Mouse (Mus musculus): ENCODE measurements around the gene Ctnnd2. TPM values are rescaled to one million over a fixed set of nuclear protein-coding genes. Genes with fewer than 3 reads are reported as not detected.

Gene Ctnnd2
- polyA plus RNA-seq, 1 experiment from 2014 or later, result 0.27 TPM

- POLR2A ChIA-PET, result no interaction called here
- no peak for ATAC-seq
- TF ChIP-seq CTCF (IDR thresholded peaks at IDR 0.05), result no peak
- H3K27me3 ChIP-seq, result no peaks in the 10 kb centered on the region
- in situ Hi-C loops (cut with MboI; ENCODE audit: low pct_unique_long_range_greater_than_20kb), result no loop called here
- CTCF ChIA-PET, result no interaction called here
- no peak for DNase-seq (ENCODE audit: low read depth, low spot score)
Measured at GRCm38 (mm10) chr15:30333336-30334310, 161.2 kb downstream of the Ctnnd2 start.

GRCm38 (mm10) chr15:30338585-30339197 is 166.3 kb downstream of the Ctnnd2 start:
- POLR2A ChIA-PET, result no interaction called here

DNA sequence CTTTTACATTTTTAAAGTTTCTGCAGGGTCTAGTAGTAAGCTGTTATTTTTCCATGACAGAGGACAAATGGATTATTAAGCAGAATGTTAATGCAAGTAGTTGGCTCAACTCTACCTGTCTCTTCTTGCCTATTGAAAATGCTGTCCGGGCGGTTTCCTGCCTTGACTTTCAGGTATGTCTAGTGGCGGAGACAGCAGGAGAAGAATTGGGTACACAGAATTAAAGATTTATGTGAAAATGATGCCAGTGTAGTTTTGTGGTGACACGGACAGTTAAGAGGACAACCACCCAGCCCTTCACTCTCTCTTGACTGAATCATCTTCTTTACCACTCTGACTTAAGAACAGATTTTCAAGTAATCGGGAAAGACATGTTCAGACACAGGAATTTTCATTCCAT is 173.4 kb downstream of the Ctnnd2 start:
- CTCF ChIA-PET, result no interaction called here
- POLR2A ChIA-PET, result no interaction called here
- no peaks in the 10 kb centered on the region for H3K27me3 ChIP-seq
- in situ Hi-C loops (cut with MboI; ENCODE audit: low pct_unique_long_range_greater_than_20kb), result no loop called here
- DNase-seq (ENCODE audit: low read depth, low spot score), result no peak
- no peak for TF ChIP-seq CTCF (IDR thresholded peaks at IDR 0.05)
- ATAC-seq, result no peak

More at GRCm38 (mm10) chr15:30338585-30339197, 166.3 kb downstream of the Ctnnd2 start:
- DNase-seq (ENCODE audit: low read depth, low spot score) (no peak), ATAC-seq (no peak)
- H3K27me3 ChIP-seq, result no peaks in the 10 kb centered on the region
- TF ChIP-seq CTCF (IDR thresholded peaks at IDR 0.05), result no peak
- in situ Hi-C loops (cut with MboI; ENCODE audit: low pct_unique_long_range_greater_than_20kb), result no loop called here
- CTCF ChIA-PET, result interaction anchor here (0.7 kb wide), 1 partner anchor 44 kb away, joined by 4 read pairs; no protein-coding TSS in a partner anchor

- DNase-seq (ENCODE audit: low read depth, low spot score), result no peak
- in situ Hi-C loops (cut with MboI; ENCODE audit: low pct_unique_long_range_greater_than_20kb), result no loop called here
- ChIA-PET CTCF (no interaction called here), POLR2A (no interaction called here)
- no peak for ATAC-seq
- no peaks in the 10 kb centered on the region for H3K27me3 ChIP-seq
- no peak for TF ChIP-seq CTCF (IDR thresholded peaks at IDR 0.05)
Measured at GRCm38 (mm10) chr15:30364491-30364890, 192.1 kb downstream of the Ctnnd2 start.

- in situ Hi-C loops (cut with MboI; ENCODE audit: low pct_unique_long_range_greater_than_20kb), result no loop called here
- H3K27me3 ChIP-seq, result no peaks in the 10 kb centered on the region
- no peak for TF ChIP-seq CTCF (IDR thresholded peaks at IDR 0.05)
- ChIA-PET CTCF (no interaction called here), POLR2A (no interaction called here)
- ATAC-seq, result no peak
- DNase-seq (ENCODE audit: low read depth, low spot score), result no peak
Measured at GRCm38 (mm10) chr15:30369997-30370396, 197.6 kb downstream of the Ctnnd2 start.

GRCm38 (mm10) chr15:30371151-30371550 is 198.8 kb downstream of the Ctnnd2 start:
- no peaks in the 10 kb centered on the region for H3K27me3 ChIP-seq
- ATAC-seq, result no peak
- CTCF ChIA-PET, result no interaction called here
- in situ Hi-C loops (cut with MboI; ENCODE audit: low pct_unique_long_range_greater_than_20kb), result no loop called here
- no peak for TF ChIP-seq CTCF (IDR thresholded peaks at IDR 0.05)
- no peak for DNase-seq (ENCODE audit: low read depth, low spot score)
- POLR2A ChIA-PET, result no interaction called here

DNA sequence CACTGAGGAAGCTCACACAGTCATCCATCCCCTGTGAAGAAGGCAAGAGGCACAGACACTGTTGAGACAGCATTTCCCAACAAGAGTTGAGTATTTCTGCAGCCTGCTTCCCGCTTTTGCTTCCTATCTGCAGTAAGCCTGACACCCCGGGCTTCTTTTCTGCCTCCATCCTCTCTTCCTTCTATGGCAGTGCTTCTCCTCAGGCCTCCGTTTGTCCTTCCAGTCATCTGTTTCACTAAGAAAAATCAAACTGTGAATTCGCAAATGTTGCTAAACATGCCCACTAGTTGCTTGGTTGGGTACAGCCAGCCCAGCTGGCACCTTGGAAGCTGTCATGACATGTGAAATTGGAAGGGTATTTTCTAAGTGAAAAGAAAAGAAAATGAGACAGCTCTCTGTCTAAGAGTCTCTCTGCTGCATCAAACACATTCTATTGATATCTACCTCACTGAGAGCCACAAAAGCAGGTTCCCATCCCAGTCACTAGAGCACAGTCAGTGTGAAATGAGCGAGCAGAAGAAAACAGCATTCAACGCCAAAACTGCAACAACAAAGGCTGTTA is 201.3 kb downstream of the Ctnnd2 start:
- no peaks in the 10 kb centered on the region for H3K27me3 ChIP-seq
- ATAC-seq (no peak), DNase-seq (ENCODE audit: low read depth, low spot score) (no peak)
- CTCF ChIA-PET, result no interaction called here
- in situ Hi-C loops (cut with MboI; ENCODE audit: low pct_unique_long_range_greater_than_20kb), result no loop called here
- POLR2A ChIA-PET, result no interaction called here
- TF ChIP-seq CTCF (IDR thresholded peaks at IDR 0.05), result no peak

DNA sequence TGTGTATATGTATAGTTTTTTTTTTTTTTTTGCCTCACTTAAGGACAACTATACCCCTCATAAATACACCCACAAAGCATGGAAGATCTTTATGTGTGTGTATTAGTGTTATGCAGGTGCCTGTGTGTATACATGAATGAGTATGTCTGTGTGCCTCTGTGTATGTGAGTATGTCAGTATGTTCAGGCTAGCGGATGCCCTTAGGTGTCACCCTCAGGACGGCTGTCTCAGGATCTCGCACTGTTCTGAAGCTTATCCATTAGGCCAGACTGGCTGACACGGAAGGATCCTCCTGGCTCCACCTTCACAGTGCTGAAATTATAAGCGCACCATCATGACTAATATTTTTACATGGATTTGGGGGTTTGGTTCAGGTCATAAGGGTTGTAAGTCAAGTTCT is 202.5 kb downstream of the Ctnnd2 start:
- no peak for ATAC-seq
- POLR2A ChIA-PET, result no interaction called here
- CTCF ChIA-PET, result no interaction called here
- DNase-seq (ENCODE audit: low read depth, low spot score), result no peak
- no peak for TF ChIP-seq CTCF (IDR thresholded peaks at IDR 0.05)
- in situ Hi-C loops (cut with MboI; ENCODE audit: low pct_unique_long_range_greater_than_20kb), result no loop called here
- H3K27me3 ChIP-seq, result no peaks in the 10 kb centered on the region

GRCm38 (mm10) chr15:30383075-30383842 is 210.9 kb downstream of the Ctnnd2 start:
- CTCF ChIA-PET, result no interaction called here

GRCm38 (mm10) chr15:30384386-30384785 is 212.0 kb downstream of the Ctnnd2 start:
- no peak for ATAC-seq
- CTCF ChIA-PET, result no interaction called here

More at GRCm38 (mm10) chr15:30383075-30383842, 210.9 kb downstream of the Ctnnd2 start:
- no peak for TF ChIP-seq CTCF (IDR thresholded peaks at IDR 0.05)
- no peak for DNase-seq (ENCODE audit: low read depth, low spot score)
- no peaks in the 10 kb centered on the region for H3K27me3 ChIP-seq
- in situ Hi-C loops (cut with MboI; ENCODE audit: low pct_unique_long_range_greater_than_20kb), result no loop called here
- ATAC-seq, result no peak
- POLR2A ChIA-PET, result no interaction called here

More at GRCm38 (mm10) chr15:30384386-30384785, 212.0 kb downstream of the Ctnnd2 start:
- DNase-seq (ENCODE audit: low read depth, low spot score), result no peak
- H3K27me3 ChIP-seq, result no peaks in the 10 kb centered on the region
- POLR2A ChIA-PET, result no interaction called here
- in situ Hi-C loops (cut with MboI; ENCODE audit: low pct_unique_long_range_greater_than_20kb), result no loop called here
- TF ChIP-seq CTCF (IDR thresholded peaks at IDR 0.05), result no peak

Data from Patski (cell line).